Mouse (Mus musculus) embryonic fibroblast, embryonic 13.5 days (primary cell): ENCODE data around the gene P4ha2.

ENCODE experiments used
- CTCF ChIP-seq: IDR thresholded peaks from 2 replicates; pipeline ENCODE4 v1.5.1; 2011; ENCODE audit warnings: mild to moderate bottlenecking, control low read depth, low read length, moderate library complexity, borderline replicate concordance; ENCODE audit not compliant: insufficient read depth
- POLR2A ChIP-seq: IDR thresholded peaks from 2 replicates; pipeline ENCODE4 v1.6.1; 2011; ENCODE audit warnings: low read depth, mild to moderate bottlenecking, control low read depth, low read length, moderate library complexity

DNA sequence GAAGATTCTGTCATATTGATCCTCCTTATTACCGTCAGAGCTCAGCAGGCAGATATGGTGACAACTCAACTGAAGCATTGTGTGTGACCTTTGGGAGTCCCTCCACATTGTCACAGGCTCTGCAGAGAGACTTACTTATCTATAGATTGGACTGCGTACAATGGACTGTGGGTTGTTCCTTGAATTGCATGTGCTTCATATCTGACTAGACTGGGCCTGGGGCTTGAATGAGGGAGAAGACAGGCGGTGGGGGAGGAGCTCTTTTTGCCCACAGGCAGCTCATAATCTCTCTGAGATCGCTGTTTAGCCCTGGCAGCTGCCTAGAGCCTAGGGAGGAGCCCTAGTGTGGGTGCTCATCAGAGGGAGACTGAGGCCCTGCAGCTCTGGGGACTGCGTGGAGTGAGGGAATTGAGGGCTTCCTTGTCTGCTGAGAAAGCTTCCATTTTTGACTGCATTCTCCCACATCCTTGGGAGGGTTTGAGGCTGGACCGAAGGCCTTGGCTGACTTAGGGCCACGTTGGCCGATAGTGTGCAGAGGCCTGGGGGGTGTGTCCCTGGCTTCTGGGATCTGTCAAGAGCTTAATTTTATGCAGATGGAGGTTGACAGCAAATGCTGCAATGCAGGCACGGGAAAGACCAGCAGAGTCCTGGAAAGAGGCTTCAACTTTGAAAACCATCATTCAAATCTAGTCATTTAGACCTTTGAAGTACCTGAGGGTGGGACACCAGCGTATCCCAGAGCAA lies 3.0 kb downstream of the P4ha2 start:
- TF ChIP-seq POLR2A = no peak
- TF ChIP-seq CTCF = no peak
